Comparison of ENCODE assay signal across 25 mouse cellular contexts in genomic region chr2:153861960-153862359, GRCm38 (mm10). TPM values are rescaled to one million over a fixed set of nuclear protein-coding genes. Genes with fewer than 3 reads are reported as not detected.
"Had no signal": no experiment of that assay in that cellular context is flagged by ENCODE, and none has a peak within 500 bp of the region (broad histone marks: within the 10 kb centered on the region; RNA-seq: fewer than 3 reads in every experiment).

No protein-coding gene starts in this region.

- H3K36me3 ChIP-seq: limb, embryonic 15.5 days; liver, embryonic 12.5 days; liver, embryonic 15.5 days; midbrain, embryonic 12.5 days; midbrain, embryonic 15.5 days; neural tube, embryonic 12.5 days; neural tube, embryonic 15.5 days had no signal

- H3K9me3 ChIP-seq: limb, embryonic 15.5 days; liver, embryonic 12.5 days; liver, embryonic 15.5 days; midbrain, embryonic 12.5 days; midbrain, embryonic 15.5 days; neural tube, embryonic 12.5 days; neural tube, embryonic 15.5 days had no signal

- H3K4me2 ChIP-seq: limb, embryonic 15.5 days; liver, embryonic 12.5 days; liver, embryonic 15.5 days; midbrain, embryonic 12.5 days; midbrain, embryonic 15.5 days; neural tube, embryonic 12.5 days; neural tube, embryonic 15.5 days had no signal

- H3K27ac ChIP-seq: limb, embryonic 15.5 days; liver, embryonic 12.5 days; liver, embryonic 15.5 days; midbrain, embryonic 12.5 days; midbrain, embryonic 15.5 days; neural tube, embryonic 12.5 days; neural tube, embryonic 15.5 days; stomach, postnatal 0 days had no signal

- ATAC-seq: liver, embryonic 12.5 days; midbrain, embryonic 15.5 days had no signal

- DNase-seq: kidney, adult 11 months; kidney, adult 8-10 months; kidney, postnatal 14 days; kidney, postnatal 4 days; left cerebral cortex, postnatal 4 days; lung, adult 2 months; lung, postnatal 14 days; right cerebral cortex, adult 18-20 months; right cerebral cortex, postnatal 14 days; right cerebral cortex, postnatal 4 days; thymus, adult 2 months; thymus, postnatal 14 days; thymus, postnatal 4 days had no signal

- H3K4me1 ChIP-seq: liver, embryonic 12.5 days; liver, embryonic 15.5 days; midbrain, embryonic 12.5 days; midbrain, embryonic 15.5 days; neural tube, embryonic 12.5 days; neural tube, embryonic 15.5 days had no signal

- H3K27me3 ChIP-seq: limb, embryonic 15.5 days; liver, embryonic 12.5 days; liver, embryonic 15.5 days; midbrain, embryonic 12.5 days; midbrain, embryonic 15.5 days; neural tube, embryonic 12.5 days; neural tube, embryonic 15.5 days had no signal

- H3K9ac ChIP-seq: limb, embryonic 15.5 days; liver, embryonic 12.5 days; liver, embryonic 15.5 days; midbrain, embryonic 12.5 days; midbrain, embryonic 15.5 days; neural tube, embryonic 12.5 days; neural tube, embryonic 15.5 days had no signal

- H3K4me3 ChIP-seq: limb, embryonic 15.5 days; liver, embryonic 12.5 days; liver, embryonic 15.5 days; midbrain, embryonic 12.5 days; midbrain, embryonic 15.5 days; neural tube, embryonic 12.5 days; neural tube, embryonic 15.5 days had no signal

RNA-seq across cellular contexts. Expression of gene Sun5, which starts 8.9 kb away (rescaled TPM):
- polyA plus RNA-seq: intestine, embryonic 14.5 days; kidney, embryonic 16.5 days; limb, embryonic 15.5 days; liver, embryonic 12.5 days; liver, embryonic 15.5 days; lung, adult 2 months; lung, embryonic 16.5 days; midbrain, embryonic 12.5 days; midbrain, embryonic 15.5 days; neural tube, embryonic 12.5 days; neural tube, embryonic 15.5 days; stomach, embryonic 14.5 days; stomach, postnatal 0 days; thymus, adult 2 months had no signal

RNA-seq across cellular contexts. Expression of gene Bpifb2, which starts 12.9 kb away (rescaled TPM):
- polyA plus RNA-seq: intestine, embryonic 14.5 days; kidney, embryonic 16.5 days; limb, embryonic 15.5 days; liver, embryonic 12.5 days; liver, embryonic 15.5 days; lung, adult 2 months; lung, embryonic 16.5 days; midbrain, embryonic 12.5 days; midbrain, embryonic 15.5 days; neural tube, embryonic 12.5 days; neural tube, embryonic 15.5 days; stomach, embryonic 14.5 days; stomach, postnatal 0 days had no signal

RNA-seq across cellular contexts. Expression of gene Bpifb6, which starts 38.2 kb away (rescaled TPM):
- polyA plus RNA-seq: intestine, embryonic 14.5 days; kidney, embryonic 16.5 days; limb, embryonic 15.5 days; liver, embryonic 12.5 days; liver, embryonic 15.5 days; lung, adult 2 months; lung, embryonic 16.5 days; midbrain, embryonic 12.5 days; midbrain, embryonic 15.5 days; neural tube, embryonic 12.5 days; stomach, embryonic 14.5 days; stomach, postnatal 0 days had no signal

RNA-seq across cellular contexts. Expression of gene Bpifb3, which starts 56.1 kb away (rescaled TPM):
- polyA plus RNA-seq: intestine, embryonic 14.5 days; kidney, embryonic 16.5 days; limb, embryonic 15.5 days; liver, embryonic 12.5 days; liver, embryonic 15.5 days; lung, adult 2 months; lung, embryonic 16.5 days; midbrain, embryonic 12.5 days; midbrain, embryonic 15.5 days; neural tube, embryonic 12.5 days; neural tube, embryonic 15.5 days; stomach, embryonic 14.5 days had no signal
